Mouse (Mus musculus) left cerebral cortex, postnatal 36 days (tissue): ENCODE measurements around the gene Use1. TPM values are rescaled to one million over a fixed set of nuclear protein-coding genes. Genes with fewer than 3 reads are reported as not detected.

Experiments
- DNase-seq, 2 experiments: peaks; one replicate each; pipeline ENCODE4 v3.0.0; 2021 to 2022; ENCODE audit warnings: low spot score in 2 of 2, mixed read lengths in 1 of 2
- intact Hi-C: fragments of 180-260 bp; cut with DNase I; formaldehyde crosslinking; loops from one replicate; pipeline ENCODE4 v1.15.1; 2025
- total RNA-seq, 2 experiments: library from RNA; stranded (reverse); gene quantifications; 2 replicates each; pipeline ENCODE4 v1.2.3; 2021

Use1 gene
- total RNA-seq, 2 experiments from 2014 or later, result 104 to 119 TPM

GRCm38 (mm10) chr8:71375581-71376422 is 9.2 kb downstream of the Use1 start:
- intact Hi-C loops, result no loop called here

GRCm38 (mm10) chr8:71376423-71377030 is 9.9 kb downstream of the Use1 start:
- no peak for DNase-seq
- intact Hi-C loops, result no loop called here

More at GRCm38 (mm10) chr8:71375581-71376422, 9.2 kb downstream of the Use1 start:
- peak; percentile 70 to 75 for DNase-seq

- no peak for DNase-seq
- intact Hi-C loops, result no loop called here
Measured at GRCm38 (mm10) chr8:71379008-71379407, 12.4 kb downstream of the Use1 start.

GRCm38 (mm10) chr8:71379512-71380075 is 12.9 kb downstream of the Use1 start:
- intact Hi-C loops, result no loop called here
- no peak for DNase-seq

GRCm38 (mm10) chr8:71380178-71381171 is 13.8 kb downstream of the Use1 start:
- intact Hi-C loops, result no loop called here
- DNase-seq, result no peak

- peak; percentile 54 to 68 for DNase-seq
- intact Hi-C loops, result no loop called here
Measured at GRCm38 (mm10) chr8:71381421-71381970, 14.8 kb downstream of the Use1 start, which contains the start of gene Nr2f6. TSS of gene Nr2f6 (minus strand) at chr8:71381960.

- intact Hi-C loops, result no loop called here
Measured at GRCm38 (mm10) chr8:71381971-71382961, 15.6 kb downstream of the Use1 start.

GRCm38 (mm10) chr8:71383396-71383795 is 16.7 kb downstream of the Use1 start:
- intact Hi-C loops, result no loop called here
- DNase-seq, result no peak

More at GRCm38 (mm10) chr8:71381971-71382961, 15.6 kb downstream of the Use1 start:
- DNase-seq, result peak in 1 of 2 experiments; percentile 82

GRCm38 (mm10) chr8:71383860-71384259 is 17.2 kb downstream of the Use1 start:
- intact Hi-C loops, result no loop called here
- no peak for DNase-seq

- DNase-seq, result no peak
- intact Hi-C loops, result no loop called here
Measured at GRCm38 (mm10) chr8:71385212-71385835, 18.7 kb downstream of the Use1 start.

- no peak for DNase-seq
- intact Hi-C loops, result no loop called here
Measured at GRCm38 (mm10) chr8:71388267-71388666, 21.6 kb downstream of the Use1 start.

GRCm38 (mm10) chr8:71391696-71392095 is 25.0 kb downstream of the Use1 start:
- DNase-seq, result no peak

GRCm38 (mm10) chr8:71392391-71392790 is 25.7 kb downstream of the Use1 start:
- peak in 1 of 2 experiments; percentile 2 for DNase-seq
- intact Hi-C loops, result no loop called here

More at GRCm38 (mm10) chr8:71391696-71392095, 25.0 kb downstream of the Use1 start:
- intact Hi-C loops, result no loop called here

GRCm38 (mm10) chr8:71392871-71393270 is 26.2 kb downstream of the Use1 start:
- intact Hi-C loops, result no loop called here
- DNase-seq, result peak in 1 of 2 experiments; percentile 5

GRCm38 (mm10) chr8:71394481-71394880 is 27.8 kb downstream of the Use1 start:
- no peak for DNase-seq
- intact Hi-C loops, result no loop called here

- no peak for DNase-seq
- intact Hi-C loops, result loop anchor here (5.0 kb wide), 1 partner anchor 823 kb away; no protein-coding TSS in a partner anchor
Measured at GRCm38 (mm10) chr8:71395071-71395470, 28.4 kb downstream of the Use1 start.

GRCm38 (mm10) chr8:71395629-71396028 is 29.0 kb downstream of the Use1 start, which contains the start of gene Ushbp1:
TSS of gene Ushbp1 (minus strand) at chr8:71395802.
- intact Hi-C loops, result loop anchor here (5.0 kb wide), 1 partner anchor 823 kb away; no protein-coding TSS in a partner anchor
- DNase-seq, result no peak
